Mouse (Mus musculus): ENCODE data around the gene Nr1h2. TPM values are rescaled to one million over a fixed set of nuclear protein-coding genes. Genes with fewer than 3 reads are reported as not detected.

Gene Nr1h2
- polyA plus RNA-seq, 1 experiment from 2014 or later, result 63.7 TPM

- DNase-seq (ENCODE audit: low spot score), result no peak
- ATAC-seq (replicated peaks; ENCODE audit: insufficient number of reproducible peaks, low FRiP score, low TSS enrichment, low read depth), result no peak
- Histone ChIP-seq H3K36me3 (replicated peaks; ENCODE audit: control insufficient read depth, insufficient read depth, low read depth, low read length) (no peaks in the 10 kb centered on the region), H3K4me3 (ENCODE audit: low read depth, low read length) (peak overlapping the region; percentile 20), H3K4me2 (ENCODE audit: low read depth, low read length) (peak overlapping the region; percentile 62), H3K9ac (replicated peaks; ENCODE audit: low read length) (no peak overlapping the region), H3K27me3 (ENCODE audit: control insufficient read depth, insufficient read depth, low read length) (peaks cover 46% of the 10 kb centered on the region), H3K27ac (replicated peaks; ENCODE audit: low read depth, low read length) (no peak overlapping the region), H3K9me3 (replicated peaks; ENCODE audit: control insufficient read depth, low read length) (no peaks in the 10 kb centered on the region), H3K4me1 (ENCODE audit: control insufficient read depth, insufficient read depth, low read length) (peaks cover 4% of the 10 kb centered on the region)
- WGBS, result 2% methylated on average over 13 of the region's 13 CpGs
Observed at GRCm38 (mm10) chr7:44589946-44590345, 36.2 kb upstream of the Nr1h2 start.

GRCm38 (mm10) chr7:44589149-44589548 is 35.4 kb upstream of the Nr1h2 start:
- H3K27me3 ChIP-seq (ENCODE audit: control insufficient read depth, insufficient read depth, low read length), result peaks cover 46% of the 10 kb centered on the region
- WGBS, result 0% methylated on average over 33 of the region's 33 CpGs
- no peaks in the 10 kb centered on the region for H3K36me3 ChIP-seq (replicated peaks; ENCODE audit: control insufficient read depth, insufficient read depth, low read depth, low read length)
- H3K4me3 ChIP-seq (ENCODE audit: low read depth, low read length), result peak overlapping the region; percentile 31
- H3K27ac ChIP-seq (replicated peaks; ENCODE audit: low read depth, low read length), result no peak overlapping the region
- H3K9ac ChIP-seq (replicated peaks; ENCODE audit: low read length), result no peak overlapping the region; the same call in 1 of the 2 replicates
- ATAC-seq (replicated peaks; ENCODE audit: insufficient number of reproducible peaks, low FRiP score, low TSS enrichment, low read depth) (0 out of 2 replicates have a peak, but pooled peaks have one; percentile 19), DNase-seq (ENCODE audit: low spot score) (peak; percentile 89)
- peaks cover 4% of the 10 kb centered on the region for H3K4me1 ChIP-seq (ENCODE audit: control insufficient read depth, insufficient read depth, low read length)
- H3K4me2 ChIP-seq (ENCODE audit: low read depth, low read length), result peak overlapping the region; percentile 62
- no peaks in the 10 kb centered on the region for H3K9me3 ChIP-seq (replicated peaks; ENCODE audit: control insufficient read depth, low read length)

GRCm38 (mm10) chr7:44588338-44588737 is 34.6 kb upstream of the Nr1h2 start:
- no peak for ATAC-seq (replicated peaks; ENCODE audit: insufficient number of reproducible peaks, low FRiP score, low TSS enrichment, low read depth)
- Histone ChIP-seq H3K27ac (replicated peaks; ENCODE audit: low read depth, low read length) (no peak overlapping the region), H3K27me3 (ENCODE audit: control insufficient read depth, insufficient read depth, low read length) (peaks cover 43% of the 10 kb centered on the region), H3K4me2 (ENCODE audit: low read depth, low read length) (peak overlapping the region; percentile 62), H3K9me3 (replicated peaks; ENCODE audit: control insufficient read depth, low read length) (no peaks in the 10 kb centered on the region), H3K9ac (replicated peaks; ENCODE audit: low read length) (peak overlapping the region; percentile 35), H3K4me3 (ENCODE audit: low read depth, low read length) (peak overlapping the region; percentile 31; the same call in 1 of the 2 replicates), H3K36me3 (replicated peaks; ENCODE audit: control insufficient read depth, insufficient read depth, low read depth, low read length) (no peaks in the 10 kb centered on the region), H3K4me1 (ENCODE audit: control insufficient read depth, insufficient read depth, low read length) (peaks cover 4% of the 10 kb centered on the region)
- WGBS, result 8% methylated on average over 12 of the region's 12 CpGs
- DNase-seq (ENCODE audit: low spot score), result no peak

- Histone ChIP-seq H3K4me1 (ENCODE audit: control insufficient read depth, insufficient read depth, low read length) (peaks cover 4% of the 10 kb centered on the region), H3K9ac (replicated peaks; ENCODE audit: low read length) (no peak overlapping the region), H3K4me2 (ENCODE audit: low read depth, low read length) (no peak overlapping the region; the same call in 1 of the 2 replicates), H3K27me3 (ENCODE audit: control insufficient read depth, insufficient read depth, low read length) (peaks cover 37% of the 10 kb centered on the region), H3K4me3 (ENCODE audit: low read depth, low read length) (no peak overlapping the region), H3K9me3 (replicated peaks; ENCODE audit: control insufficient read depth, low read length) (no peaks in the 10 kb centered on the region), H3K27ac (replicated peaks; ENCODE audit: low read depth, low read length) (no peak overlapping the region), H3K36me3 (replicated peaks; ENCODE audit: control insufficient read depth, insufficient read depth, low read depth, low read length) (no peaks in the 10 kb centered on the region)
- 34% methylated on average over 6 of the region's 6 CpGs for WGBS
- DNase-seq (ENCODE audit: low spot score) (no peak), ATAC-seq (replicated peaks; ENCODE audit: insufficient number of reproducible peaks, low FRiP score, low TSS enrichment, low read depth) (no peak)
Observed at GRCm38 (mm10) chr7:44587676-44588075, 33.9 kb upstream of the Nr1h2 start.

GRCm38 (mm10) chr7:44586930-44587329 is 33.2 kb upstream of the Nr1h2 start:
- Histone ChIP-seq H3K9ac (replicated peaks; ENCODE audit: low read length) (peak overlapping the region; percentile 4; the same call in 1 of the 2 replicates), H3K27ac (replicated peaks; ENCODE audit: low read depth, low read length) (no peak overlapping the region), H3K4me1 (ENCODE audit: control insufficient read depth, insufficient read depth, low read length) (peaks cover 4% of the 10 kb centered on the region), H3K4me3 (ENCODE audit: low read depth, low read length) (peak overlapping the region; percentile 23), H3K36me3 (replicated peaks; ENCODE audit: control insufficient read depth, insufficient read depth, low read depth, low read length) (no peaks in the 10 kb centered on the region), H3K27me3 (ENCODE audit: control insufficient read depth, insufficient read depth, low read length) (peaks cover 30% of the 10 kb centered on the region), H3K4me2 (ENCODE audit: low read depth, low read length) (peak overlapping the region; percentile 32), H3K9me3 (replicated peaks; ENCODE audit: control insufficient read depth, low read length) (no peaks in the 10 kb centered on the region)
- no peak for ATAC-seq (replicated peaks; ENCODE audit: insufficient number of reproducible peaks, low FRiP score, low TSS enrichment, low read depth)
- WGBS, result under 1% methylated on average over 18 of the region's 18 CpGs
- DNase-seq (ENCODE audit: low spot score), result peak; percentile 85

- Histone ChIP-seq H3K4me2 (ENCODE audit: low read depth, low read length) (peak overlapping the region; percentile 32), H3K4me1 (ENCODE audit: control insufficient read depth, insufficient read depth, low read length) (peaks cover 4% of the 10 kb centered on the region), H3K27me3 (ENCODE audit: control insufficient read depth, insufficient read depth, low read length) (peaks cover 26% of the 10 kb centered on the region), H3K36me3 (replicated peaks; ENCODE audit: control insufficient read depth, insufficient read depth, low read depth, low read length) (no peaks in the 10 kb centered on the region), H3K27ac (replicated peaks; ENCODE audit: low read depth, low read length) (no peak overlapping the region), H3K4me3 (ENCODE audit: low read depth, low read length) (peak overlapping the region; percentile 23; the same call in 1 of the 2 replicates), H3K9me3 (replicated peaks; ENCODE audit: control insufficient read depth, low read length) (no peaks in the 10 kb centered on the region), H3K9ac (replicated peaks; ENCODE audit: low read length) (peak overlapping the region; percentile 11; the same call in 1 of the 2 replicates)
- DNase-seq (ENCODE audit: low spot score) (no peak), ATAC-seq (replicated peaks; ENCODE audit: insufficient number of reproducible peaks, low FRiP score, low TSS enrichment, low read depth) (no peak)
- 17% methylated on average over 19 of the region's 19 CpGs for WGBS
Observed at GRCm38 (mm10) chr7:44586518-44586917, 32.8 kb upstream of the Nr1h2 start.

- no peak overlapping the region for H3K4me3 ChIP-seq (ENCODE audit: low read depth, low read length)
- 92% methylated on average over 6 of the region's 6 CpGs for WGBS
- H3K27me3 ChIP-seq (ENCODE audit: control insufficient read depth, insufficient read depth, low read length), result peaks cover 22% of the 10 kb centered on the region
Observed at GRCm38 (mm10) chr7:44585606-44586005, 31.9 kb upstream of the Nr1h2 start.

GRCm38 (mm10) chr7:44584921-44585320 is 31.2 kb upstream of the Nr1h2 start:
- DNase-seq (ENCODE audit: low spot score) (no peak), ATAC-seq (replicated peaks; ENCODE audit: insufficient number of reproducible peaks, low FRiP score, low TSS enrichment, low read depth) (no peak)

More at GRCm38 (mm10) chr7:44585606-44586005, 31.9 kb upstream of the Nr1h2 start:
- H3K9ac ChIP-seq (replicated peaks; ENCODE audit: low read length), result no peak overlapping the region
- H3K27ac ChIP-seq (replicated peaks; ENCODE audit: low read depth, low read length), result no peak overlapping the region
- DNase-seq (ENCODE audit: low spot score) (no peak), ATAC-seq (replicated peaks; ENCODE audit: insufficient number of reproducible peaks, low FRiP score, low TSS enrichment, low read depth) (no peak)
- no peaks in the 10 kb centered on the region; the same call in none of the 2 replicates for H3K4me1 ChIP-seq (ENCODE audit: control insufficient read depth, insufficient read depth, low read length)
- no peak overlapping the region for H3K4me2 ChIP-seq (ENCODE audit: low read depth, low read length)
- H3K36me3 ChIP-seq (replicated peaks; ENCODE audit: control insufficient read depth, insufficient read depth, low read depth, low read length), result no peaks in the 10 kb centered on the region
- H3K9me3 ChIP-seq (replicated peaks; ENCODE audit: control insufficient read depth, low read length), result no peaks in the 10 kb centered on the region

More at GRCm38 (mm10) chr7:44584921-44585320, 31.2 kb upstream of the Nr1h2 start:
- no peak overlapping the region for H3K4me2 ChIP-seq (ENCODE audit: low read depth, low read length)
- peaks cover 22% of the 10 kb centered on the region for H3K27me3 ChIP-seq (ENCODE audit: control insufficient read depth, insufficient read depth, low read length)
- no peaks in the 10 kb centered on the region for H3K9me3 ChIP-seq (replicated peaks; ENCODE audit: control insufficient read depth, low read length)
- no peaks in the 10 kb centered on the region; the same call in none of the 2 replicates for H3K4me1 ChIP-seq (ENCODE audit: control insufficient read depth, insufficient read depth, low read length)
- H3K36me3 ChIP-seq (replicated peaks; ENCODE audit: control insufficient read depth, insufficient read depth, low read depth, low read length), result no peaks in the 10 kb centered on the region
- no peak overlapping the region for H3K4me3 ChIP-seq (ENCODE audit: low read depth, low read length)
- no peak overlapping the region for H3K9ac ChIP-seq (replicated peaks; ENCODE audit: low read length)
- WGBS, result 86% methylated on average over 6 of the region's 6 CpGs
- H3K27ac ChIP-seq (replicated peaks; ENCODE audit: low read depth, low read length), result no peak overlapping the region

Measured in embryonic facial prominence, embryonic 11.5 days (tissue).